Mouse (Mus musculus) megakaryocyte, embryonic 14.5 days (primary cell): ENCODE measurements around the gene Adprh.

Source experiments
- FLI1 ChIP-seq: IDR thresholded peaks from 2 replicates; pipeline ENCODE4 v1.6.1; 2012; ENCODE audit warnings: low read length, inconsistent platforms, mixed read lengths
- GATA1 ChIP-seq: IDR thresholded peaks from 3 replicates; pipeline ENCODE4 v1.6.1; 2012; ENCODE audit warnings: mixed read lengths, low read length, inconsistent platforms, borderline replicate concordance

- TF ChIP-seq FLI1 (no peak), GATA1 (no peak)
Observed at GRCm38 (mm10) chr16:38441611-38442010, 10.9 kb downstream of the Adprh start.
